Mouse (Mus musculus) urinary bladder, adult 2 months (tissue): ENCODE measurements around the gene Tubgcp5. TPM values are rescaled to one million over a fixed set of nuclear protein-coding genes. Genes with fewer than 3 reads are reported as not detected.
A peak's percentile ranks its signal among the peaks of the same experiment; 100 is the strongest.
"Not testable (repeated sequence)": the region's sequence is repeated elsewhere in the genome, so short reads cannot be mapped to it uniquely, and the experiment has no call there.

ENCODE experiments used
- DNase-seq: peaks from one replicate; pipeline ENCODE4 v3.0.0; 2022; ENCODE audit warnings: low spot score
- polyA plus RNA-seq: library from polyadenylated mRNA; depleted of rRNA; stranded (reverse); fragments of >200 nt; gene quantifications from 2 replicates; pipeline ENCODE4 v1.2.3, GENCODE M21; 2012; rRNA removed

Gene Tubgcp5
- polyA plus RNA-seq = 14.7 and 14.8 TPM in 2 replicates

DNA sequence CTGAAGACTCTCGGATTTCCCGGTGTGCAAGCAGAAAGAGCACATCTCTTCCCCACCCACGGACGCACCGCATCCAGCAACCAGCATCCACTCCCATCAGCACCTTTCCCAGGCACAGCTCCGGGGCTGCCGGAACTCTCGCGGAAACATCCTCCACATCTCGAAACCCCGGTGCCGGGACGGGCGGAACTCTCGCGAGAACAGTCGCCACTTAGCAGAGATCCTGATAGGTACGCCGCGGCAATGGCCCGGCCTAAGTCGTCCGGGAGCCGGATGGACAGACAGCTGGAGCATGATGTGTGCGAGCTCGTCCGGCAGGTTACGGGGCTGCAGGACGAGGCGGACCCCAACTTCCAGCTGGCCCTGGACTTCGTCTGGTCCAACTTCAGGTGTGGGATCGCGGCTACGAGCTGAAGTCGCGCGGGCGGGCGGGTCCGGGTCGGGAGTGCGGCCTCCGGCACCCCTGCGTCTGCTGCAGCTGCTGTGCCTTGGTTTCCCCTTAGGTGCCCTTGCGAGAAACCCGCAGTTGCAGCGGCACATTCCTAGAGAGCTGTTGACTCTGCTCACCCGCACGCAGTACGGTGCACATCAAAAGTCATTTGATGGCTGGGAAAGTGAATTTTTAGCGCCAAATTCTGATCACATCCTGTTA lies at the start of gene Tubgcp5:
Tubgcp5 (plus strand) TSS at position 203 of the 652 bp plus-strand sequence.
- DNase-seq = peak; percentile 86

DNA sequence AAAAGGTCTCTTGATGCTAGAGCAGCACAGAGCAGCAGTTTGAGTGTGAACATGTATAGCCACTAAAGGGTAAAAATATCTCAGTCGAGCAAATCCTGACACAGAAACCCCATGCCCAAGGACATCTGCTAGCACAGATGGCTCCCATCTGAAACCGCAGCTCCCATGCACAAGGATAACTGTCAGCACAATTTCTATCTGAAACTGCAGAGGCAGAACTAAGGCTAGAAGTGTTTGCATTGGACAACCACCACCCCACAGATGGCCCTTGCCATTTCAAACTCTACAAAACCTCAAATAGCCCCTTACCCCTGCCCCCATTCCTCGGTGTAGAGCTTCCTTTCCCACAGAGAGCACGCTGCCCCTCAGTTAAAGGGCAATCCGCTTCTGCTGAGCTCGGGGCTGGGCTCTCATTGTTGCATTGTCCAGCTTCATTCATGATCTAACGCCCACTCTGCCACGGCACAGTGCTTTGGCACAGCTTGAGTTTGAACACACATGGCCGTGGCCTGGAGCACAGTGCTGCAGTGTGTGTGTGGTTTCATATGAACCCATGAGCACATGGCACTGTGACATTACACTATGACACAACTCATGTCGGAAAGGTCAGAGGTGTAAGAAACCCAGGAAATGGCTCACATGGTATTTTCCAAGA lies 49.3 kb upstream of the Tubgcp5 start:
- DNase-seq = no peak

DNA sequence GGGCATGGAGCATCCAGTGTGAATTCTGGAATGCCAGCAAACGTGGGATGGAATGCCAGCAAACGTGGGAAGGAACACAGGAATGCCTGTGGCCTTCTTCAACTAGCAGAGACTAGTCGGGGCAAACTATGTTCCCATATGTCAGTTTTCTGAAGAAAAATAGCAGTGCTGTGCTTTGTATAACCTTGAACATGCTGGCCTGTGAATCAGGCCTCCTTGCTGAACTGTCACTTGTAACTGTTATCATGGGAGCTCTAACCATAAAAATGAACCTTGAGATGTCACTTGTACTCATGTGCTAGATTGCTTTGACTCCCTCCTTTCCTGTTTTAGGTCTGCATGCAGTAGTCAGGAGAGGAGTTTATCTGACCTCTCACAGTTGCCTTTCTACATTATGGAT lies 43.1 kb upstream of the Tubgcp5 start:
- no peak for DNase-seq

DNA sequence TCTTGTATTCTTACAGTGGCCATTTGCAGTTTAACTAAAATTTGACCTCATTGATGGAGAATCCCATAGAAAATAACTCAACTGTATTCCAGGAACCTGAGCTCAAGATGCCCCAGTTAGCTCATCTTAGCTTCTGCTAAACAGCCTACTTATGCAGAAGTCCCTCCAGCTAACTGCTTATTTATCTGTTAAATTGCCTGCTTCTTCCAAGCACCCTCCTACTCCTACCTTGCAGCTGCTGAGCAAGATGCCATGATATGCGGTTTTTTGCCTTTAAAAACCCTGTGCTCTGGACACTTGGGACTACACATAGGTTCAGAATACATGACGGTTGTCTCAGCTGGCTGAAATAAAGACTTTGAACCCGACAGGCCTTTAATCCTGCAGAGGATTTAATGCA lies 34.6 kb upstream of the Tubgcp5 start:
- DNase-seq = no peak

DNA sequence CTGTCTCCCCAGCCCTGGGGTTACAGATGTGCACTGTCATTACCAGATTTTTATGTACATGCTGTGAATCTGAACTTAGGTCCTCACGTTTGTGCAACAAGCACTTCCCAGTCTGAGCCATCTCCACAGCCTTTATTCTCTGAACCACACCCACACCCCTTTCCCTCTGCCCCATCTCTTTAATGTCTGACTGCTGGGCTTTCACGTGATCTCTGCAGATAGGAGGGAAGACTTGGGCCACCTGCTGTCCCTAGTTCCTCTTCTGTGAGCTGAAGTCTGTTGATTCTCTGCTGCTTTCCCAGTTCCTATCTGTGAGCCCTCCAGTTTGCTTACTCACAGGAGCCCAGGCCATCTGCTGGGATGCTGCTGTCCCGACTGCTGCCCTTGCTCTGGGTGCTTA lies 26.0 kb upstream of the Tubgcp5 start, which contains the start of gene Siglech:
Siglech (plus strand) TSS at position 253 of the 400 bp plus-strand sequence.
- DNase-seq = no peak

DNA sequence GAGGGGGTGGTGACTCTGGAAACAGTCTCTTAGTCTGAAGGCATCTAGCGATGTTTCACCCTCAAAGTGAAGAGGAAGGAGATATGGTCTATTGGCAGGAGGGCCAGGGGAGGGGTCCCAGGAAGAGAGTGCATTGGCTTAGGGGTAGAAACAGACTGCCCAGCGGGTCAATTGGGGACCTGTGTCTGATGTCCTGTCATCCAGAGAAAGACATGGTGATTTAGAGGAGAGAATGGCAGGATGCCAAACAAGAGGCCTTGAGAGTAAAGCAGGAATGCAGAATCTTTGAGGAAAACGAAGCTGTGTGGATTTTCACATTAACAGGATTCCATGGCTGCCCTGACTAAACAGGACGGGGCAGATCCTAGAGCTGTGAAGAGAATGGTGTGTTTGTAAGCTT lies 13.9 kb upstream of the Tubgcp5 start:
- DNase-seq = no peak

DNA sequence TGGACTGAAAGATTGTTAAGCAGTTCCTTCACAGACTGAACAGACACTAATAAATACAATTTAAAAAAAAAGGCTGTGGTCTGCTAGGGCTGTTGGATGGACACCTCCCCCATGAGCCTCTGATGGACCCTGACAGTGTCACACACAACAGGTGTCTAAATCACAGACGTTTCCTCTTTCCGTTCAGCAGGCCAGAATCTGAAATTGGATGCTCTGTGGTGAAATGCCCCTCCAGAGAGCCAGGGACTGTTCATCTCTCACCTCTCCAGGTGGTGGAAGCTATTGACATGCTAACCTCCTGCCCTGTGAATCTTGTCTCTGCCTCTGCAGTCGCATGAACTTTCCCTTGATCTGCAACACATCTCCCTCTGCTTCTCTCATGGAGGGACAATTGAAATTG lies 11.5 kb upstream of the Tubgcp5 start:
- DNase-seq = no peak

DNA sequence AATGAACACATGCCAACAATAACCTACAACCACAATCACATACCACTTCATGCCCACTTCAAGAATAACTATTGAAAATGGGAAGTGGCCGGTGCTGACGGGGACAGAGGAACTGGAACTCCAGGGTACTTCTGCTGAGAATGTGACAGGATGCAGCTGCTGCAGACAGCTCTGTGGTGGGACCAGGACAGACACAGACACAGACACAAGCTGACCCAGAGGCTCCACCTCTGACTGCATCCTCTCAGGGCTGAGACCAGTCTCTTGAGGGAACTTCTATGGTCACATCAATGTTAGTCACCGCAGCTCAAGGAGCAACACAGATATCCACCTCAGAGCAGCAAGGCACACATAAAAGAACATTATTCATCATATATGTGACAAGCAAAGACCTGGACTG lies 9.4 kb upstream of the Tubgcp5 start:
- DNase-seq = no peak

DNA sequence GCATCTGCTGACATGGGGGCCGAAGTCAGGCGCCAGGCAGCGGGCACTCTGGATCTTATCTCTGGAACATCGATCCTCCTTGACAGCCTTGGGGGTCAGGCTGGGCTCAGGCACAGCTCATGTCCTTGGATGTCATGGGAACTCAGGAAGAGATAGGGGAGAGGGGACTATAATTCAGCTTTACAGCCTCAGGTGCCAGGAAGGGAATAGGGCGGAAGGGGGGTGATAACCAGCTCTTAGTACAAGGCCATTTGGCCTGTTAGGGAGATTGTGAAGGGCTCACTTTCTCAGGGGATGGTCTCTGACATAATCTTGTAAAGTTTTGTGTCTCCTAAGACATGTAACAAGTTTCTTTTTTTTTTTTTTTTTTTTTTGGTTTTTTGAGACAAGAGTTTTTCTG lies 3.4 kb upstream of the Tubgcp5 start:
- DNase-seq = not testable (repeated sequence)

DNA sequence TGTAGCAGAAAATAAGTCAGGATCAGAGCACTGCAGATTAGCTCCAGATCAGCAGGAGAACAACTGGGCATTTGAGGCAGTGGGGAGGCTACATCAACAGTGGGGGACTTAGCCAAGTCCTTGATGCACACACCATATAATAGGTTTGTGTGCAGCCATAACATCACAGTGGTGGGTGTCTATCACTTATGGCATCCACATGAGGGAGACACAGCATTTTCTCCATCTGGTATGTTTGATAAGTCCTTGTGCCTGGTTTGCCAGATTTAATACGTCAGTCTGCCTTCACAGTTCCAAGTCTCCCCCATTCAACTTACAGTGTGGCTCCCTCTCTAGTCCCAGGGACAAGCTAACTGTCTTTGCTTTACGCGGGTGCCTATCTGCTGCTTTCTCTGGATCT lies 1.7 kb upstream of the Tubgcp5 start:
- no peak for DNase-seq

DNA sequence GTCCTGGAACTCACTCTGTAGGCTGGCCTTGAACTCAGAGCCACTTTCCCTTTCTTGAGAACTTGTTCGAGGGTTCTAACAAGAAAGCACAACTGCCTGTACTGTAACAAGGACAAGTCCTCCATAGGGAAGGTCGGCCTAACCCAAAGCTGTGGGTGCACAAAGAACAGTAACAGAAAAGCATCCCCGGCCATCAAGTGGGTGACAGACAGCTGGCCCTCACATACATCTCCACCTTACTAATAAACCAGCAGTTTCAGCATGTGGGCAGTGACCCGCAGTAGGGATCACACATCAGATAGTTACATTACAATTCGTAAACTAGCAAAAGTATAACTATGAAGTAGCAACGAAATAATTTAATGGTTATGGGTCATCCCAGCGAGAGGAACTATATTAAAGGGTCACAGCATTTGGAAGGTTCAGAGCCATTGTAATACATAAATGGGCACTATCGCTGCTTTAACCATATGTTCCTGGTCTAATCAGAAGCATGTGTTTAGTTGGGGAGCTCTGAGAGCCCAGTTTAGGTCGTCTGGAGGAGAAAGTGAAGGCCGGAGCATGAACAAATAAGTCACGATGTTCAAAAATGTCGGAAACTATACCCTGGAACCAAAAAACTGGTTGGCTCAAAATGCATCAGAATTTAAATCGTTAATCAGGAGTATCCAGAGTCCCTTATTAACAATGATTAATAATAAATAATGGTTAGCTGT lies 560 bp upstream of the Tubgcp5 start:
- no peak for DNase-seq

DNA sequence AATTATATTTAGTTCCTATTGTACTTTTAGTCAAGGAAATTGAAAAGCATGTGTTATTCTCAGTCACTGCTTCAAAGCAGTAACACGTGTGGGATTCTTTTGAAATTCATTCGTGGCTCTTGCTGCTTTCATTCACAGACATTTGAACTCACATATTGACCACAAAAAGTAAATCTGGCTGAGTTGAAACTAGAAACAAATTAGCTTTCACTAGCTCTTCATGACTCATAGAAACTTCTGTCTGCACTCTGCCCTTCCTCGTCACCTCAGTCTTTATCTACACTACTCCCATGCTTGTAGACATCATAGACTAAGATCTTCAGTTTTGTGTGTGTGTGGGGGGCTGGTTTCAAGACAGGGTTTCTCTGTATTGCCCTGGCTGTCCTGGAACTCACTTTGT lies 6.0 kb downstream of the Tubgcp5 start:
- DNase-seq = no peak

DNA sequence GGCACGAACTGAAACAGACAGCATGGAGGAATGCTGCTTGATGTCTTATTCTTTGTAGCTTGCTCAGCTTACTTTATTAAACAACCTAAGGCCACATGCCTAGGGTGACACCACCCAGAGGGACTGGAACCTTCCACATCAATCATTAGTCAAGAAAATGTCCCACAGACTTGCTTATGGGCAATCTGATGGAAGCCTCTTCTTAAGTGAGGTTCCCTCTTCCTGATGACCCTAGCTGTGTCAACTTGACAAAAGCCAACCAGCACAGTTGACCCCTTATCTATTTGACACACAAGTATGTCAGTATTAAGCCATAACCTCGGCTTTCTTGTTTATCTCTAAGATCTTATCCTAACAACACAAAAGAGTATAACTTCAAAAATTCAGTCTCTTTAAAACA lies 16.0 kb downstream of the Tubgcp5 start:
- no peak for DNase-seq

DNA sequence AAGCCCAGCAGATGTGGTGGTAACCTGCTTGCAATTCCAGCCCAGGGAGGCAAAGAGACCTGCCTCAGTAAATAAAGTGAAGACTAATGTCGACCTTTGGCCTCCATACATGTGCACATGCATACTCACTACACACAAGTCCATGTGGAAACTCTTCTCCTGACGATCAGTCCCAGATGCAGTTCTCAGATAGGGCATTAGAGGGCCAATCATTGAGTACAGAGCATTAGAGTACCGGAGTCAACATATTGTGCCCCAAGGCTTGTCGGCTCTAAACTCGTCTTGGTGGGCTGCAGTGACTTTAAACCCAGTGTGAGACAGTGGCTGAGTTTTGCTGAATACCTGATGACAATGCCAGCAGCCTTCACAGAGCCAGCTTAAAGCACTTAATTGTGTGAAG lies 30.5 kb downstream of the Tubgcp5 start:
- DNase-seq = no peak

DNA sequence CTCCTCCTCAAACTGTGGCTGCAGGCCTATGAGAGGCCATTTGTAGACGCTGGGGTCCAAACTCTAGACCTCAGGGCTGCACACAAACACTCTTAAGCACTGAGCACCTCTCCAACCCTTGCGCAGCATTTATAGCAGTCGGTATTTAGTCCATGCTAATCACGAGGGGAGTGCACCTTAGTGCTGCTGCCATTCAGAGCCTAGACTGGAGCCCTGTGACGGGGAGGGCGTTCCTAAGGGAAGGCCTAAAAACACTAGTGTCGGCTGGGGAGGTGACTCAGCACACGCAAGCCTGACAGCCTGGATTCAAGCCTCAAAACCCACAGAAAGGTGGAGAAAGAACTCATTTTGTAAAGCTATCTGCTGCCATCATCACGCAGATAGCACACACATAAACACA lies 33.6 kb downstream of the Tubgcp5 start:
- no peak for DNase-seq

DNA sequence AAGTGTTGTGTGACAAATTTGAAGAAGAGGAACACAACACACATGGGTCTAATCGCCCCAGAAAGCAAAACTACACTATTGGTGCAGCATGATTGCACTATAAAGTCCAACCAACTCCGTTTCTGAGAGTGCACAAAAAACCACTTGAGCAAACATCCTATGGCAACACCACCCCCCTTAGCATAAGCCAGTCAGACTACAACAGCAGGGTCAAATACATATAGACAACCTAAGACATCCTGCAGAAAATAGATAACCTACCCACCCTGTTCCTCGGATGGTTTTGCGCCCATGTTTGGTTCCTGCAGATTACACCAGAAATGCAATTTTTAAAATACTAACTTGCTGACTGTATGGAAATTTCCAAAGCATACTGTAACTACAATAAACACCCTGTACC lies 42.9 kb downstream of the Tubgcp5 start:
- DNase-seq = no peak

DNA sequence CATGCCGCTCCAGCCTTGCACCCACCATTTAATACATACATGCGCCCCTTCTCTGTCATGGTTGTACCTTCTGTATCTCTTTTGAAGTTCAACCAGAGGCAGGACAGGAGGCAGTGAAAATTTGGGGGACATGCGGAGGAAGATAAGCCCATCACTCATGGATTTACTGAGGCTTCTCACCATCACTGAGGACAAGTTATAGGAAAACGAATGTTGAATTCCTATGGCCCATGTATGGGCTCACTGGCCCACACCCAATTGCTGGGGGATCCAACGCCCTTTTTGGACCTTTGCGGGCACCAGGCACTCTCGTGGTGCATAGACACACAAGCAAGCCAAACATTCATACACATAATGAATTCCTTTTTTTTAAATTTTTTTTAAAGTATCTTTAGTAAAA lies 47.5 kb downstream of the Tubgcp5 start, which contains the start of gene Cyfip1:
Cyfip1 (plus strand) TSS at position 301 of the 400 bp plus-strand sequence.
- no peak for DNase-seq

DNA sequence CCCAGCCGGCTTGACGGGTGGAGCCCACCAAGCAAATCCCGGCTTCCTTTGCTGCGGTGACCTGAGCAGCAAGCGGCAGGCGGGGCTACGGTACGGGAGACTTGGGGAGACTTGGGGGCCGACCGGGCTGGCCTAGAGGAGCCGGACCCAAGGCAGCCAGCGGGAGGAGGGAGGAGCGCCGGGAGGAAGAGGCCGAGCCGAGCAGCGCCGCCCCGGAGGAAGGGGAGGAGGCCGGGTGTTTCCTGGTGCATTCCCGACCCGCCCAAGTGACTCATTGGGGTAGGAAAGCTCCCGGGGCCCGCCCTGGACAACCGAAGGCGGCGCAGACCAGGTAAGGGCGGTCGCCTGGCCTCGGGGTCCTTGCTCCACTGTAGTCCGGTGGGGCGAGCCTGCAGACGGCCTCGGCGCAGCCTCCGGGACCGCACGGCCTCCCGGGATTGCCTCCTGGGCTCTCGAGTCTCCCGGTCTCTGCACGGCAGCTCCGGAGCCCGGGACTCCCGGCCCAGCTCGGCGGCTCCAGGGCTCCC lies 48.1 kb downstream of the Tubgcp5 start:
- peak; percentile 86 for DNase-seq

DNA sequence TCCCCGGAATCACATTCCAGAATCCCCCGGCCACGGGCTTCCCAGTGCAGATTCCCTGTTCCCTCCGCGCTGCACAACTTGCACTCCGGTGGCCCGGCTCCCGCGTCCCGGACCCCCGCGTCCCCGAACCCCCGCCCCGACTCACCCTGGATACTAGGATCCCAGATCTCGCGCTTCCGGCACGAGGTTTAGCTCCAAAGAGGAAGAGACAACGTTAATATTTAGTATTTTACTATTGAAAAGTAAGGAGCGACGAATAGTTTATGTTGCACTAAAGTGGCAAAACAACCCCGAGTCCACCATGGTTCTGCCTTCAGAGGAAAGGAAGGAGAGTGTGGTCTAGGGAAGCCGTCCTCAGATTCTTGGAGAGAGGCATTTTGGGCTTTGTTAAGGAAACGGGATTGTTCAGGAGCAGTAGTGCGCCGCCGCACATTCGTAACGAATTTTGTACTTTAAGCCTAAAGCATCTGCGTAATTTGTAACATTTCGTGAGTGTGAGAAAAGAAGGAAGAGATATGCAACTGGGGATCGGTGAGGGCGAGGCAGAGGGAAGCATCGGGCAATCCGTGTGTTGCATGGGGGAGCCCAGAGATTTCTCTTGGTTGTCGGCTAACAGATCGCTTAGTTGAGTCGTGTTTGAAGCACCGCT lies 48.7 kb downstream of the Tubgcp5 start:
- DNase-seq = no peak

DNA sequence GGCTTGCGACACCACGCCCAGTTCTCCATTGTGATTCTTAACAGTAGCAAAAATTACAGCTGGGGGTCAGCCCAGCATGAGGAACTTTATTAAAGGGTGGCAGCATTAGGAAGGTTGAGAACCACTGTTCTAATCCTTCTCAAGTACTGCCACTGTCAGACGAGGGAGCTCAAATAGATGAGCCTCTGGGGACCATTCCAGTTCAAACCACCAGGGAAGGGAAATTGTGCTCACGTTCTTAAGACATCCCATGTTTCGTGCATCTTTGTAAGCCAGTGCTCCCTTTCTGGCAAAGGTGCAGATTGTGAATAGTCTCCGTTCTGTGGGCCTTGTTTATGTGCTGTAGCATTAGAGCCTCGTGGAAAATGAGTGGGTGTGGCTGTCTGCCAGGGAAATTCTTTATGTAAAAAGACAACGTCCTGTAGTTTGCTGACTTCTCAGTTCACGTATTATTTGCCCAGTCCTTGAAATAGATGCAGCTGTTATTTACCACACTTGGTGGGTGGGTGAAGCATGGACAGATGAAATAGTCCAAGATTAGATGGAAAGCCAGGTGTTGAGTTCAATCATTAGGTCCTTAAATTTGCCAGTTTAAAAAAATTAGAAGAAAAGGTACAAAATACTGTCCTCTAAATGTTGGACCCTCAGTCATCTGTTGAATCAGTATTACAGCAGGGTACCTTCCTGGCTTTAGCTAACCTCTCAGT lies 52.8 kb downstream of the Tubgcp5 start:
- DNase-seq = no peak

DNA sequence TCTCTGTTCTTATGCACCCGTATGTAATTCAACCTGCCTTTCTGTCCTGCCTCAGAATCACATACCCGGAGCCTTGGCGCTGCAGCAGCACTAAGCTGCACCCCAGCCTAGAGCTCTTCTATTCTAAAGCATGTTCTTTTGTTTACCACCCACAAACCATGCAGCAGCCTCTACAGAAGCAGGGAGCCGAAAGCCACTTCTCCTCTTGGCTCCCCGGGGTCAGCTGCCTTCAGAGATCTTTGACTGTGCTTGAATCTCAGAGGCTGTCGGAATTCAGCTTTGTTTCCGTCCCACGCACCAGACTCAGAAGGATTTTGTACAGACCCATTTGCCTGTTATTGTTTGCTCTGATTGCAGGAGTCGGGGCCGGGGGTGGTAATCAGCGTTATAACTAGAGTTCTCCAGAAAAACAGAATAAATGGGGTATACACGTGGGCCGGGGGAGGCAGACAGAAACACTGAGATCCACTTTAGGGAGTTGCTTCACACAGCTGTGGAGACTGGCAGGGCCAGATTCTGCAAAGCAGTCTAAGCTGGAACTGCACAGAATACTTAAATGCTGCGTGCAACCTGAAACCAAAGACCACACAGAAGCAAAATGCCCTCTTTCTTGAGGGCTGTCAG lies 56.1 kb downstream of the Tubgcp5 start:
- no peak for DNase-seq
